Mouse (Mus musculus): ENCODE data around the gene Ap2a1.
A peak's percentile ranks its signal among the peaks of the same experiment; 100 is the strongest.

GRCm38 (mm10) chr7:44895593-44896434 is 33.5 kb downstream of the Ap2a1 start, which contains the start of gene Fuz:
- TF ChIP-seq POLR2A (IDR thresholded peaks at IDR 0.05; ENCODE audit: borderline replicate concordance, insufficient read depth, low read length): peak; percentile 50; the same call in 1 of the 2 replicates
- peak; percentile 63; the same call in 1 of the 2 replicates for TF ChIP-seq CTCF (IDR thresholded peaks at IDR 0.05; ENCODE audit: borderline replicate concordance, insufficient read depth, low read depth, low read length)
